Mouse (Mus musculus): ENCODE measurements around the gene Zfhx2. TPM values are rescaled to one million over a fixed set of nuclear protein-coding genes. Genes with fewer than 3 reads are reported as not detected.

Gene Zfhx2
- polyA plus RNA-seq, 1 experiment from 2014 or later: 25.9 TPM

DNA sequence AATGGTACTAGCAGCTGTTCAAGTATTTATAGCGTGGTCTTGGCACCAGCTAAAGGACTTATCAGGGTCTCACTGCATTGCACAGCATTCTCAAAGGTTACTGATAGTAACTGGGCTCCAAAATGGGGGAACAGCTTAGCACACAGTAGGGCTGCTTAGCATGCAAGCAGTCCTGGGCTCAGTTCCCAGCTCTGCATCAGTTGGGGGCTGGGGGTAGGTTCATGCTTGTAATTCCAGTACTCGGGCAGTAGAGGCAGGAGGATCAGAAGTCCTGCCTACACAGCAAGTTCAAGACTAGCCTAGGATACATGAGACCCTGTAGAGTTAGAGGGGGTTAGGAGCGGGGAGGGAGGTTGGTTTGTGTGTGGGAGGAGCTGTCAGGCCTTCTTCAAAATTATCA is 15.2 kb downstream of the Zfhx2 start:
- no peaks in the 10 kb centered on the region for H3K27me3 ChIP-seq (ENCODE audit: control insufficient read depth, insufficient read depth, low read depth, low read length)
- 66% methylated on average over 3 of the region's 3 CpGs for WGBS
- peaks cover 17% of the 10 kb centered on the region for H3K36me3 ChIP-seq (ENCODE audit: control insufficient read depth, insufficient read depth, low read length)
- no peak overlapping the region for H3K9ac ChIP-seq (ENCODE audit: low read depth, low read length)
- no peak for ATAC-seq
- H3K9me3 ChIP-seq (replicated peaks; ENCODE audit: control insufficient read depth, low read length, poor library complexity, severe bottlenecking): no peaks in the 10 kb centered on the region
- peaks cover 31% of the 10 kb centered on the region for H3K4me1 ChIP-seq (ENCODE audit: control insufficient read depth, insufficient read depth, low read length)
- H3K4me3 ChIP-seq (ENCODE audit: low read depth, low read length): no peak overlapping the region
- peak overlapping the region; percentile 88; the same call in 1 of the 2 replicates for H3K27ac ChIP-seq (ENCODE audit: low read length)
- no peak overlapping the region for H3K4me2 ChIP-seq (ENCODE audit: low read length)

DNA sequence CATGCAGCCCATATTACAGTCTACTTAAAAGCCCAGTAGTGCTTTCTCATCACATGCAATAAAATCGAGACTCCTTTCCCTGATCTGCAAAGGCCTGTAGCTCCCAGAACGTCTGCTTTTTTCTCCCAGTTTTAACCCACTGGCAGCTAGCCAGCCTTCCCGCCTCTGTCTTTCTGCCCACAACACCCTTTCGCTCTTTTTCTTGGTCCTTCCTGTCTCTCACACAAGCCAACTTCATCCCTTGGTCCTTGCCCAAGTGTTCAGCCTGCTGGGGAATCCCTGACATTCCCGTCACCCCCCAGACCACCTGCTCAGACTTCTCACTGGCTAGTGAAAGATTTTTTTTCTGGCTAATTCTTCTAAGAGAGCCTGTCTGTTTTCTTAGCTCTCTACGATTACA is 15.9 kb downstream of the Zfhx2 start:
- H3K36me3 ChIP-seq (ENCODE audit: control insufficient read depth, insufficient read depth, low read length): peaks cover 23% of the 10 kb centered on the region
- H3K27me3 ChIP-seq (ENCODE audit: control insufficient read depth, insufficient read depth, low read depth, low read length): no peaks in the 10 kb centered on the region
- H3K9ac ChIP-seq (ENCODE audit: low read depth, low read length): no peak overlapping the region
- H3K9me3 ChIP-seq (replicated peaks; ENCODE audit: control insufficient read depth, low read length, poor library complexity, severe bottlenecking): no peaks in the 10 kb centered on the region
- no peak for ATAC-seq
- H3K4me3 ChIP-seq (ENCODE audit: low read depth, low read length): no peak overlapping the region
- peak overlapping the region; percentile 40; the same call in 1 of the 2 replicates for H3K27ac ChIP-seq (ENCODE audit: low read length)
- H3K4me1 ChIP-seq (ENCODE audit: control insufficient read depth, insufficient read depth, low read length): peaks cover 31% of the 10 kb centered on the region
- no peak overlapping the region for H3K4me2 ChIP-seq (ENCODE audit: low read length)
- WGBS: 49% methylated on average over 6 of the region's 6 CpGs

DNA sequence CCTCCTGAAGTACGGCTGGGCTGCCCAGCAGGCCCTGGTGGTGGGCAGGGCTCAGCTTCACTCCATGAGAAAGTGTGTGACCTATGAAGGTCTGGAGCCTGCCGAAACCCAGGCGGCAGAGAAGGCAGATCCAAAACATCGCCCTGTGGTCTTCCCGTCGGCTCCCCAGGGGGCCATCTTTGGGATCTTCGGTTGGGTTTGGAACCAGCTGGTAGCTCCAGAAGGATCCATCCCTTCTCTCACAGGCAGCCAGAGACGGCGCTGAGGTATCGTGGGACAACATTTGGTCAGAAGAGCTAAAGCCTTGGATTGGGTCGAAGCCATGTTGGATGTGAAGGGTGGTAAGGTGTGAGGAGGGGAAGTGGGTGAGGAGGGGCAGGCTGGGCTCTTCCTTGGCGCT is 17.7 kb downstream of the Zfhx2 start:
- Histone ChIP-seq H3K4me1 (ENCODE audit: control insufficient read depth, insufficient read depth, low read length) (peaks cover 24% of the 10 kb centered on the region), H3K27ac (ENCODE audit: low read length) (no peak overlapping the region)
- no peak for ATAC-seq

DNA sequence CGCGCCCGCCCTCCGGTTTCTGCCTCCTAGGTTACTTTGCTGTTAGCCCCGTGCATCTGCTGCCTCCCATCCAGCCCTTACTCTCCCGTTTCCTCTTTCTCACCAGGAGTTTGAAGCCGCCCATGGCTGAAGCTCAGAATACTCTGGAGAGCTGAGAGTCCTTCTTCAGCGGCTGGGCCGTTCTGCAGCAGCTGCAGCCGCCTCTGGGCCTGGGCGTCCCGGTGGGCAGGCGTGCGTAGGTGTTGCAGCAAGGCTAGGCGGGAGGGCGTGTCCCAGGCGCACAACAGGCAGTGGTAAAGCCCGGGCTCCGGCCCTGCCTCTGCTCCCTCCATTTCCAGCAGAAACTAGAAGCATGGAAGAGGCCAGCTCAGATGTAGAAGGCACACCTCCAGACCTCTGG is 20.4 kb downstream of the Zfhx2 start:
- 37% methylated on average over 19 of the region's 19 CpGs for WGBS
- Histone ChIP-seq H3K27me3 (ENCODE audit: control insufficient read depth, insufficient read depth, low read depth, low read length) (no peaks in the 10 kb centered on the region), H3K9me3 (replicated peaks; ENCODE audit: control insufficient read depth, low read length, poor library complexity, severe bottlenecking) (no peaks in the 10 kb centered on the region), H3K27ac (ENCODE audit: low read length) (no peak overlapping the region), H3K4me3 (ENCODE audit: low read depth, low read length) (no peak overlapping the region), H3K4me2 (ENCODE audit: low read length) (no peak overlapping the region), H3K4me1 (ENCODE audit: control insufficient read depth, insufficient read depth, low read length) (no peaks in the 10 kb centered on the region), H3K36me3 (ENCODE audit: control insufficient read depth, insufficient read depth, low read length) (peaks cover 51% of the 10 kb centered on the region), H3K9ac (ENCODE audit: low read depth, low read length) (no peak overlapping the region)
- ATAC-seq: 0 out of 2 replicates have a peak, but pooled peaks have one; percentile 8

More for the DNA sequence above, 17.7 kb downstream of the Zfhx2 start:
- Histone ChIP-seq H3K9ac (ENCODE audit: low read depth, low read length) (no peak overlapping the region), H3K4me2 (ENCODE audit: low read length) (no peak overlapping the region), H3K36me3 (ENCODE audit: control insufficient read depth, insufficient read depth, low read length) (peaks cover 30% of the 10 kb centered on the region), H3K27me3 (ENCODE audit: control insufficient read depth, insufficient read depth, low read depth, low read length) (no peaks in the 10 kb centered on the region), H3K4me3 (ENCODE audit: low read depth, low read length) (no peak overlapping the region), H3K9me3 (replicated peaks; ENCODE audit: control insufficient read depth, low read length, poor library complexity, severe bottlenecking) (no peaks in the 10 kb centered on the region)
- WGBS: 95% methylated on average over 12 of the region's 12 CpGs

DNA sequence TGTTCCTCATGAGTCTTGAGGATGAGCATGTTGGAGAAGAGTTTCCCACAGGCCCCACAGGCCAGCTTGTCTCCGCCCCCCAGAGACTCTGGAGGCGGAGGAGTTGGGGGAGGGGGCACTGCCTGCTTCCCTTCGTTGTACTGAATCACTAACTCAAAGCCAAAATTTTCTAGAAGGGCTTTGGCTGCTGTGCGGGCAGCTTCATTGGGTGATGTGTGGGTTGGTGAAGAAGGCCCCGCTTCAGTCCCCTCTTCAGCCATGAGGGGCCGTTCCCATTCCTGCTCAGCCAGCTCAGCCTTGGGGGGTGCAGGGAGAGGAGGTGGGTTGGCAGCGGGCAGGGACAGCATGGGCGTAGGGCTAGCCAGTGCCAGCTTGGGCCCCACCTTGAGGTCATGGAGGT is 26.1 kb downstream of the Zfhx2 start:
- Histone ChIP-seq H3K27ac (ENCODE audit: low read length) (no peak overlapping the region), H3K27me3 (ENCODE audit: control insufficient read depth, insufficient read depth, low read depth, low read length) (no peaks in the 10 kb centered on the region), H3K9ac (ENCODE audit: low read depth, low read length) (no peak overlapping the region), H3K4me1 (ENCODE audit: control insufficient read depth, insufficient read depth, low read length) (peaks cover 14% of the 10 kb centered on the region), H3K36me3 (ENCODE audit: control insufficient read depth, insufficient read depth, low read length) (peaks cover 60% of the 10 kb centered on the region), H3K4me2 (ENCODE audit: low read length) (no peak overlapping the region), H3K4me3 (ENCODE audit: low read depth, low read length) (no peak overlapping the region), H3K9me3 (replicated peaks; ENCODE audit: control insufficient read depth, low read length, poor library complexity, severe bottlenecking) (no peaks in the 10 kb centered on the region)
- no peak for ATAC-seq
- WGBS: 91% methylated on average over 8 of the region's 8 CpGs

DNA sequence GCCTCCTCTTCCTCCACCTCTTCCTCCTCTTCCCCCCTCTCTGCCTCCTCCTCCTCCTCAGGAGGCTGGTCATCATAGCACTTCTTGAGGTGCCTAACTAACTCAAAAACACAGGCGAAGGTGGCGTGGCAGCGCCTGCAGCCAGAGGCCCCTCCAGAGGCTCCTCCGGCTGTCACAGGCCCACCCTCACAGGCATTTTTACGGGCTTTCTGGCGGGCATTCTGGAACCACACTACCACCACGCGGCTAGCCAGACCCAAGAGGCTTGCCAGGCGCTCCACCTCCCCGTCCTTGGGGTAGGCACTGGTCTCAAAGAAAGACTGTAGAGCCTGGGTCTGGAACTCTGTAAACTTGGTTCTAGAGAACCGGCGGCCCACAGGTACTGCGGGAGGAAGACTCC is 26.7 kb downstream of the Zfhx2 start:
- no peaks in the 10 kb centered on the region for H3K9me3 ChIP-seq (replicated peaks; ENCODE audit: control insufficient read depth, low read length, poor library complexity, severe bottlenecking)
- H3K9ac ChIP-seq (ENCODE audit: low read depth, low read length): no peak overlapping the region
- no peak overlapping the region for H3K27ac ChIP-seq (ENCODE audit: low read length)
- 91% methylated on average over 13 of the region's 13 CpGs for WGBS
- H3K36me3 ChIP-seq (ENCODE audit: control insufficient read depth, insufficient read depth, low read length): peaks cover 57% of the 10 kb centered on the region
- no peak overlapping the region for H3K4me2 ChIP-seq (ENCODE audit: low read length)
- H3K4me1 ChIP-seq (ENCODE audit: control insufficient read depth, insufficient read depth, low read length): peaks cover 17% of the 10 kb centered on the region
- no peak overlapping the region for H3K4me3 ChIP-seq (ENCODE audit: low read depth, low read length)
- no peak for ATAC-seq
- H3K27me3 ChIP-seq (ENCODE audit: control insufficient read depth, insufficient read depth, low read depth, low read length): no peaks in the 10 kb centered on the region

DNA sequence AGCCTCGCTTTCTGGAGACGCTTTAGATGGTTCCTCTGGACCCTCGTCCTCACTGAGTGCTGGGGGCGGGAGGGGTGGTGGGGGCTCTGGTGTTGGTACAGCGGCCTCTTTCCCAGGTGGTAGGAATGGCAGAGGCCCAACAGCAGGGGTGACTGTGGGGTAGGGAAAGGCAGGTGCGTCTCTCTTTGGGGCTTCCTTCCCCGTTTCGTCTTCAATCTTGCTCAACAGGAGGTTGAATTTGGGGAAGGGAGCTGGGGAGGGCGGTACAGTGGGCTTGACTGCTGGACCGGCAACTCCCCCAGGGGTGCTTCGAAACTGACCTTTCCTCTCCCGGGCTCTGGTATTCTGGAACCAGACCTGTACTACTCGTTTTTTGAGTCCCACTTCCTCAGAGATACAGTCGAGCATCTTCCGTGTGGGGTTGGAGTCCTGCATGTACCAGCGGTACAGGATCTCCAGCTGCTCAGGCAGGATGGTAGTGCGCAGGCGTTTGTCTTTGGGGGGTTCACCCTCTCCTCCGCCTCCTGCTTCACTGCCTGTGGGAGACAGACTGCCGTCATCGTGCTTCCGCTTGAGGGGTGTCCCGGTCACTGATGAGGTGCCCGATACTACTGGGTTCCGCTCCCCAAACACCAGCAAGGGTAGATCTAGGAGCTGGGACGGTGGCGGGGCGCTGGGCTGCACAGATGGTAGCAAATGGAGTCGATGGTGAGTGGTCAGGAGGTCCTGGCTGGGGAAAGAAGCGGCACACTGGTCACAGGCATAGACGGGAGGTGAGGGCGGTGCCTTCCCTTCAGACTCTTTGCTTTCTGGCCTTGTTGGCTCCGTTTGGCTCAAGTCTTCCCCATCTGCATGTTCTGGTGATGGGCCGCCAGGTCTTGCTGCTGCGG is 27.4 kb downstream of the Zfhx2 start:
- 85% methylated on average over 35 of the region's 35 CpGs for WGBS
- H3K27me3 ChIP-seq (ENCODE audit: control insufficient read depth, insufficient read depth, low read depth, low read length): no peaks in the 10 kb centered on the region
- H3K9ac ChIP-seq (ENCODE audit: low read depth, low read length): no peak overlapping the region
- H3K36me3 ChIP-seq (ENCODE audit: control insufficient read depth, insufficient read depth, low read length): peaks cover 55% of the 10 kb centered on the region
- no peak overlapping the region for H3K4me2 ChIP-seq (ENCODE audit: low read length)
- ATAC-seq: no peak
- peaks cover 19% of the 10 kb centered on the region for H3K4me1 ChIP-seq (ENCODE audit: control insufficient read depth, insufficient read depth, low read length)
- H3K4me3 ChIP-seq (ENCODE audit: low read depth, low read length): no peak overlapping the region
- H3K9me3 ChIP-seq (replicated peaks; ENCODE audit: control insufficient read depth, low read length, poor library complexity, severe bottlenecking): no peaks in the 10 kb centered on the region
- no peak overlapping the region for H3K27ac ChIP-seq (ENCODE audit: low read length)

DNA sequence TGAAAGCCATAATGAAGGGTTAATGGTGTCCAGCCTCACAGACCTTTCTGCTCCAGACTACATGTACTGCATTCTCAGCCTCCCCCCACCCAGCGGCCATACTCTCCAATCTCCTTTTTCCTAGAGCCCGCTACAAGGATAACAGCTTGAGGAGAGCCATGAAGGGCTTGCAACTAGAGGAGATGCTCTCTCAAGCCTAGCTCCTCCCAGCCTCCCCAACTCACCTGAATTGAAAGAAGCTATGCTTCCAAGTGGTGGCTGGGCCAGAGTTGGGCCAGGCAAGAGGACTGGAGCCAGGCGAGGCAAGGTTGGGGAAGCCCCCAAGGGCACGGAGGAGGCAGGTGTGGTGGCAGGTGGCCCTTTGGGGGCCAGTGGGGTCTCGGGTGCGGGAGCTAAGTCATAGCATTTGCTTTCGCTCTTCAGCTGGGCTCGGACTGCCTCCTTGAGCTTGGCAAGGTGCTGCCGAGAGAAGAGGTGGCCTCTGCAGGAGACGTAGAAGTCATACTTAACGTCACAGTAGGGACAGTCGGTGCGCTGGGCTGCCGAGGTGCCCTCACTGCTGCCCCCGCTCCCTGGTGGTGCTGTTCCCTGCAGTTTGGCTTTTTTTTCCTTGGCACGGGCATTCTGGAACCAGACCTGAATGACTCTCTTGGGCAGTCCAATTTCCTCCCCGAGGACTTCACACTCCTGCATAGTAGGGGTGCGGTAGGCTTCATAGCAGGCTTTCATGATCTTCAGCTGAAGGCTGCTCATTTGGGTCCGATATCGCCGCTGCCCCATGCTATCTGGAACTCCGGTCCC is 28.3 kb downstream of the Zfhx2 start:
- no peak overlapping the region for H3K4me2 ChIP-seq (ENCODE audit: low read length)
- no peak for ATAC-seq
- H3K9ac ChIP-seq (ENCODE audit: low read depth, low read length): no peak overlapping the region
- WGBS: 87% methylated on average over 22 of the region's 22 CpGs
- H3K27ac ChIP-seq (ENCODE audit: low read length): no peak overlapping the region
- H3K9me3 ChIP-seq (replicated peaks; ENCODE audit: control insufficient read depth, low read length, poor library complexity, severe bottlenecking): no peaks in the 10 kb centered on the region
- no peaks in the 10 kb centered on the region for H3K27me3 ChIP-seq (ENCODE audit: control insufficient read depth, insufficient read depth, low read depth, low read length)
- peaks cover 25% of the 10 kb centered on the region for H3K4me1 ChIP-seq (ENCODE audit: control insufficient read depth, insufficient read depth, low read length)
- peaks cover 52% of the 10 kb centered on the region for H3K36me3 ChIP-seq (ENCODE audit: control insufficient read depth, insufficient read depth, low read length)
- H3K4me3 ChIP-seq (ENCODE audit: low read depth, low read length): no peak overlapping the region

DNA sequence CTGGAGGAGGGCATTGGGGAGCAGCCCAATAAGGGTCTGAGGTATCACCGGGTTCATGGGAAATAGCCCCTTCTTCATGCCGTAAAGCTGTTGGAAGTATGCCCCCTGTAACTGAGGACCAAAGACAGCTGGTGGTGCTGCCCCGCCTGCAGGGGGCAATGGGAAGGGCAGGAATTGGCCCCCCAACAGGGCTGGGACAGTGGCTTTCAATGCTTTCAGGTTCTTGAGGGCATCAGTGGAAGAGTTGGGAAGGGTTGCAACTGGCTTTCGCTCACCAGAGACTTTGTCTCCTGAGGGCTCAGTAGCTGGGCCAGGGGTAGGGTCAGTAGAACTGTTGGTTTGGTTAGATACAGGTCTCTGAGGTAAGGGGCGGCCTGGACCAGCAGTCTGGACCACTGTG is 29.0 kb downstream of the Zfhx2 start:
- H3K4me2 ChIP-seq (ENCODE audit: low read length): no peak overlapping the region
- H3K27me3 ChIP-seq (ENCODE audit: control insufficient read depth, insufficient read depth, low read depth, low read length): no peaks in the 10 kb centered on the region
- ATAC-seq: no peak
- 0 out of 2 replicates have a peak overlapping the region, but pooled peaks have one; percentile 38 for H3K27ac ChIP-seq (ENCODE audit: low read length)
- H3K9me3 ChIP-seq (replicated peaks; ENCODE audit: control insufficient read depth, low read length, poor library complexity, severe bottlenecking): no peaks in the 10 kb centered on the region
- WGBS: 87% methylated on average over 5 of the region's 5 CpGs
- no peak overlapping the region for H3K4me3 ChIP-seq (ENCODE audit: low read depth, low read length)
- no peak overlapping the region for H3K9ac ChIP-seq (ENCODE audit: low read depth, low read length)
- H3K4me1 ChIP-seq (ENCODE audit: control insufficient read depth, insufficient read depth, low read length): peaks cover 27% of the 10 kb centered on the region
- peaks cover 45% of the 10 kb centered on the region for H3K36me3 ChIP-seq (ENCODE audit: control insufficient read depth, insufficient read depth, low read length)
